Mouse (Mus musculus) cerebellum, adult 18-20 months (tissue): ENCODE results near the gene Triap1.
"Not testable (repeated sequence)": the region's sequence is repeated elsewhere in the genome, so short reads cannot be mapped to it uniquely, and the experiment has no call there.

Experiments used
- DNase-seq, 2 experiments: peaks; one replicate each; pipeline ENCODE4 v3.0.0; 2021

Triap1 gene

GRCm38 (mm10) chr5:115340007-115340406 is 1.0 kb upstream of the Triap1 start:
- DNase-seq: no peak

GRCm38 (mm10) chr5:115341314-115342165 is 515 bp downstream of the Triap1 start:
- no peak for DNase-seq

GRCm38 (mm10) chr5:115347564-115347963 is 6.5 kb downstream of the Triap1 start:
- peak; percentile 80 to 85 for DNase-seq

DNA sequence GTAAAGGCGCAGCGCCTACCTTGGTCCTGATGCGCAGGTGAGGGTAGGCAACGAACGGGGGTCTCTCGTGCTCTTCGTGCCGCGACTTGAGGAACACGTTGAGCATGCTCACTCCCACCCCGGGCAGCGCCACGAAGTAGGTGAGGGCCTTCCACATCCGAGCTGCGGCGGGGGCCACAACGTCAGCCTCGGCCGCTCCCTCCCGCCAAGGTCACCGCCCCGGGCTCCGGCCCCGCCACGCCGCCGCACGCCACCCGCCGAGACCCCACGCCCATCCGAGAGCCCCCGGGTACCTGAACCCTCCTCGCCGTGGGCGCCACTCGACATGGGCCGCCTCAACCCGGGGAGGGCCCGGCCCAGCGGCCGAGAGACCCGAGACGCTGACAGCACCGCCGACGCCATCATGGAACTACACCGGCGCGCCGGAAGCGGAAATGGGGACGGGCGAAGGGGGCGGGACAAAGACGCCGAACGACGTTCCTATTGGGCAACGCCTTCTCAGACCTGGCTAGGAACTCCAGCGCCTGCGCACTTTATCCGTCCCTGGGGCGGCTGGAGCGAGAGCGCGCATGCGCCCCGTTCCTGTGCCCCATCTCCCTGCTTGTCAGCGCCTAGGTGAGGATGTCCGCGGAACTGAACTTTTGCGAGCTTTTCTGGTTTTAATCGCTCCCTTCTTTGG is 7.7 kb downstream of the Triap1 start, which contains the start of gene Cox6a1:
Gene Cox6a1, minus strand, starts transcription at position 436 of the 679 bp plus-strand sequence.
- DNase-seq: peak; percentile 99 to 100

DNA sequence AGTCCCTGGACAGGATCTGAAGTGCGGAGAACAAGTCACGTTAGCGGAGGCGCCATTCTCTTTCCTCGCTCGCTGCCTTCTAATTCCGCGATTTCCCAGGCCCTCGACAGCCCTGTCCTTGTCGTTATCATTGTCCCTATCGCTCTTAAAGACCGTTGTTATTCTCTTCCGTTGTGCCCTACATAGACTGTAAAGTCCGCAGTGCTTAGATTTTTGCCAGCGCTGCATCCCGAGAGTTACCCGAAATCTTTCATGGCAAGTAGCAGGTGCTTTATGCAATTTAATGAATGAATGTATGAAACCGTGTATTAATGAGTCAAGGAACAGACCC is 8.2 kb downstream of the Triap1 start:
- DNase-seq: no peak

GRCm38 (mm10) chr5:115351348-115351747 is 10.3 kb downstream of the Triap1 start:
- no peak for DNase-seq

- DNase-seq: no peak
These were observed 14.0 kb downstream of the Triap1 start for GRCm38 (mm10) chr5:115355070-115355469.

DNA sequence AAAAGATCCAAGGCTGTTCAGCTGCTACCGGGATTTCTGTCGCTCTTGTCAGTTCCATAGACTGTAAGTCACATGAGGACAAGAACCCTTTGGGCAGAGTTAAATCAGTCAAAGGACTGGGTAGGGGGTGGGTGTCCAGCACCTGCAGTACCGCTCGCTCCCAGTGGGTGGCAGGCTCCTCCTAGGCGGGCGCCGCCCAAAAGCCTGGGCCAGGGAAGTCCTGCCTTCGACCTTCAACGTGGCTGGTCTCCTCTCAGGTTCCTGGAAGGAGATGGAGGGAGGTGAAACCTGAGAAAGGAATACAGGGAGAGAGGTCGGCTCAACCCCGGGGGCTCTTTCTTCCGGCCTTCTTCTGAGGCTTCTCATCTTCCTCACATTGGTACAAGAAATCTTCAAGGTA is 17.8 kb downstream of the Triap1 start:
- peak; percentile 79 to 88 for DNase-seq

DNA sequence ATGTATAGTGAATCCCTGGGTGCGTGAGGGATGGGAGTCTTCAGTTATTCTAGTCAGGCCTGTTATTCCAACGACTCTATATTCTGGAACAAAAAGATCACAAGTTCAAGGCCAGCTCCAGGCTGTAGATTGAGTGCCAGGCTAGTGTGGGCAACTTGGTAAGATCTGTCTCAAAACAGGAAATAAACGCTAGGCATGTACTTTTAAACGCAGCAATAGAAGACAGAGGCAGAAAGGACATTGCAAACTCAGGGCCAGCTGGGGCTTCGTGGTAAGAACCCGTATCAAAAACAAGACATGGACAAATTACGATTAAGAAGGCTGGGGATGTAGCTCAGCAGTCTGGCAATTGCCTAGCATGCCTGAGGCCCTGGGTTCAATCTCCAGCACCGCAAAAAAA is 18.4 kb downstream of the Triap1 start:
- DNase-seq: no peak

DNA sequence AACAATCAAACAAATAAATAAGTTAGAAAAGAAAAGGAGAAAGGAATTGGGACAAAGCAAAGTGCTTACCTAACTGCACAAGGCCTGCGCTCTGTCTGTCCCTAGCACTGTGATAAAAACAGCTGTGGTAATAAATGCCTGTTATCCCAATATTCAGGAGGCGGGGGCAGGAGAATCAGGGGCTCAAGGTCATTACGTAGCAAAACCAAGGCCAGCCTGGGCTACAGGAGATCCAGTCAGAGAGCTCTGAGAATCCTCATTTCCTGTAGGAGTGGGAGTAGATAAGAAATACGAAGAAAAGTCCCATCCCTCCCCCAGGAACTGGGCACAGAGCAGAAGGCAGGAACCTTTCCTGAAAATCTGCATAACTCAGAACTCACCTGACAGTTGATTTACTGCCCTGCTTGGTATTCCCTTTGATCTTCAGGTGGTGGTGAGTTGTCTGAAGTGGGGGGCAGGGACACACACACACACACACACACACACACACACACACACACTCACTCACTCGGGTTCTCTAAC is 18.9 kb downstream of the Triap1 start:
- no peak for DNase-seq

GRCm38 (mm10) chr5:115362216-115362615 is 21.2 kb downstream of the Triap1 start:
- DNase-seq: no peak

- no peak for DNase-seq
These were observed 22.0 kb downstream of the Triap1 start for GRCm38 (mm10) chr5:115362819-115363714.

DNA sequence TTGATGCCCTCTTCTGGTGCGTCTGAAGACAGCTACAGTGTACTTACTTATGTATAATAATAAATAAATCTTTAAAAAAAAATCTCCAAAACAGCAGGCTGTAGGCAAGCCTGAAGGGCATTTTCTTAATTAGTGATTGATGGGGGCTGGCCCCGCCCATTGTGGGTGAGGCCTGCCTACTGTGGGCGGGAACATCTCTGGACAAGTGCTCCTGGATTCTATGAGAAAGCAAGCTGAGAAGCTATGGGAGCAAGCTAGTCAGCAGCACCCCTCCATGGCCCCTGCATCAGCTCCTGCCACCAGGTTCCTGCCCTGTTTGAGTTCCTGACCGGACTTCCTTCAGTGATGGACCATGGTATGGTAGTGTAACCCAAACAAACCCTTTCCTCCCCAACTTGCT is 23.8 kb downstream of the Triap1 start:
- no peak for DNase-seq

- no peak for DNase-seq
These were observed 30.7 kb downstream of the Triap1 start for GRCm38 (mm10) chr5:115371736-115372135.

DNA sequence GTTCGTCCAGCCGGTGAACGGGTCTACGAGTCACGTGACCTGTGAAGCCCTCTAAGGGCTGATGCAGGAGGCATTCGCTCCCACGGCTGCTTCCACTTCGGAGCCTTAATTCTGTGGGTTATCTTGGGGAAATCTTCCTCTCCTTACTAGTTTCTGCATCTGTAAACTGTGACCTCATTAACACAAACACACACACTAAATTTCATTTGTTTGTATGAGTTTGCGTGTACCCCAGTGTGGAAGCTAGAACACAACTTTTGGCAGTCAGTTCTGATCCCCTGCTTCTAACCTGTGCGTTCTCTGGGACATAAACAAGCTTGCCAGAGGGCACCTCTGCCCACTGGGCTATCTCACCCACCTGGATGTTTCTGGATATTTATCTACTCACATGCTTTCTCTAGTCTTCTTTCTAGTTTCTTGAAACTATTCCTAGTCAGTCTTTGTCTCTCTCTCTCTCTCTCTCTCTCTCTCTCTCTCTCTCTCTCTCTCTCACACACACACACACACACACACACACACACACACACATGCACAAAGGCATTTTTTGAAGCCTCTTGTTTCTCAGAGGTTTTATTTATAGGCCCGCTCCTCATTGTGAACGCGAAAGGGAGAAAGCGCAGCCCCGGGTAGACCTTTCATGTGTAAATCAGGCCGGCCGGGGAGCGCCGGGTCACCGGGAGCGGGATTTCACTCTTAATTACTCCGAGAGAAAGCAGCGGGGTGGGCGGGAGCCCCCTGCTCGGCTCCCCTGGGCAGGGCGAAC is 32.6 kb downstream of the Triap1 start:
- no peak for DNase-seq

GRCm38 (mm10) chr5:115374204-115374820 is 33.3 kb downstream of the Triap1 start:
- no peak for DNase-seq

GRCm38 (mm10) chr5:115375436-115375835 is 34.4 kb downstream of the Triap1 start:
- DNase-seq: no peak

- not testable (repeated sequence) for DNase-seq
These were observed 37.9 kb downstream of the Triap1 start for GRCm38 (mm10) chr5:115378882-115379281.

GRCm38 (mm10) chr5:115391935-115392334 is 50.9 kb downstream of the Triap1 start:
- no peak for DNase-seq

GRCm38 (mm10) chr5:115392969-115393368 is 51.9 kb downstream of the Triap1 start:
- DNase-seq: no peak
